Mouse (Mus musculus): ENCODE data around the gene Lzts3. TPM values are rescaled to one million over a fixed set of nuclear protein-coding genes. Genes with fewer than 3 reads are reported as not detected.

The Lzts3 gene
- polyA plus RNA-seq, 1 experiment from 2014 or later = 1.5 TPM

GRCm38 (mm10) chr2:130602195-130602594, 40.4 kb downstream of the Lzts3 start:
- 79% methylated on average over 4 of the region's 4 CpGs for WGBS
- Histone ChIP-seq H3K27ac (replicated peaks) (no peak overlapping the region), H3K27me3 (replicated peaks) (no peaks in the 10 kb centered on the region), H3K36me3 (peaks cover 70% of the 10 kb centered on the region), H3K9ac (no peak overlapping the region), H3K4me3 (no peak overlapping the region), H3K9me3 (no peaks in the 10 kb centered on the region), H3K4me1 (no peaks in the 10 kb centered on the region), H3K4me2 (no peak overlapping the region)
- ATAC-seq (ENCODE audit: extremely low read depth, insufficient number of reproducible peaks, low FRiP score, low TSS enrichment) = no peak

- H3K4me2 ChIP-seq = no peak overlapping the region
- no peak overlapping the region for H3K9ac ChIP-seq
- H3K9me3 ChIP-seq = no peaks in the 10 kb centered on the region
- 67% methylated on average over 3 of the region's 3 CpGs for WGBS
- H3K27me3 ChIP-seq (replicated peaks) = no peaks in the 10 kb centered on the region
- H3K4me3 ChIP-seq = no peak overlapping the region
- peaks cover 5% of the 10 kb centered on the region; the same call in 1 of the 2 replicates for H3K4me1 ChIP-seq
- no peak for ATAC-seq (ENCODE audit: extremely low read depth, insufficient number of reproducible peaks, low FRiP score, low TSS enrichment)
- peaks cover 88% of the 10 kb centered on the region for H3K36me3 ChIP-seq
- H3K27ac ChIP-seq (replicated peaks) = no peak overlapping the region
Observed at GRCm38 (mm10) chr2:130598399-130598798, 44.2 kb downstream of the Lzts3 start.

GRCm38 (mm10) chr2:130597601-130598010, 45.0 kb downstream of the Lzts3 start:
- Histone ChIP-seq H3K4me3 (no peak overlapping the region), H3K9me3 (no peaks in the 10 kb centered on the region), H3K4me1 (peaks cover 5% of the 10 kb centered on the region; the same call in 1 of the 2 replicates), H3K27me3 (replicated peaks) (no peaks in the 10 kb centered on the region), H3K9ac (no peak overlapping the region), H3K27ac (replicated peaks) (no peak overlapping the region), H3K4me2 (no peak overlapping the region), H3K36me3 (peaks cover 82% of the 10 kb centered on the region)
- 15% methylated on average over 1 of the region's 1 CpGs for WGBS
- ATAC-seq (ENCODE audit: extremely low read depth, insufficient number of reproducible peaks, low FRiP score, low TSS enrichment) = no peak

DNA sequence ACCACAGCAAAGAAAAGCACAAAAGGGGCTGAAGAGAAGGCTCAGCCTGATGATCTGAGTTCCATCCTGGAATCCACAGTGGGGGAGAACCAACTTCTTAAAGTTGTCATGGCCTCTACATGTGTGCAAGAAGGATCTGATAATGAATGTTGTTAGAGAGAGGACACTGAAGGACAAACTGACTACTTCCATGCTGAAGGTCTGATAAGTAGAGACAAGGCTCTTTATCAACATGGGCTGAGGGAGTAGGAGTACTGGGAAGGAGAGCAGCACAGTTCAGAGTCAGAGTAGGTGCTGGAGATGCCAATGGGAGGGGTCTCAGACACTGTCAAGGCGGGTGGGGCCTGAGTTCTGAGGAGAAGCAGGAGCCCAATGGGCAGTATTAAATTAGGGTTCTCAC, 47.0 kb downstream of the Lzts3 start:
- H3K27ac ChIP-seq (replicated peaks) = no peak overlapping the region
- no peak overlapping the region for H3K4me3 ChIP-seq
- no peak for ATAC-seq (ENCODE audit: extremely low read depth, insufficient number of reproducible peaks, low FRiP score, low TSS enrichment)
- no peak overlapping the region for H3K9ac ChIP-seq
- no peak overlapping the region for H3K4me2 ChIP-seq
- H3K36me3 ChIP-seq = peaks cover 77% of the 10 kb centered on the region
- no peaks in the 10 kb centered on the region for H3K9me3 ChIP-seq
- WGBS = 67% methylated on average over 1 of the region's 1 CpGs
- no peaks in the 10 kb centered on the region for H3K27me3 ChIP-seq (replicated peaks)
- H3K4me1 ChIP-seq = peaks cover 5% of the 10 kb centered on the region; the same call in 1 of the 2 replicates

DNA sequence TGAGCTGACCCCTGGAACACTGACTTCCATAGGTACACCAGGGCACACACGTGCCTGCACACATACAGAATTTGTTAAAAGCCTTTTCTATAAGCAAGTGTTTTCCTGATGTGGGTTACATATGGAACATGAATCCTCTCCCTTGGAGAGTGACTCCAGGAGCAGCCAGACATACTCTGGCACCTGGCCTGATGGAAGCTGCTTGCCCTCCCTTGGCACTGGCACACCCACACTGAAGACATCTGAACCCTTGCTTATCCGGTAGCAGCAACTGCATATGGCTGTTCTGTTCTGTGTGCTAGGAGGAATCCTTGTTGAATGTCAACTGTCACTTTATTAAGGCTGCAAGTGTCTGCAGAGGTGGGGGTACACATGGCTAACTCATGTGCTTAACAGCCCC, 51.6 kb downstream of the Lzts3 start:
- Histone ChIP-seq H3K9ac (no peak overlapping the region), H3K4me2 (no peak overlapping the region), H3K27me3 (replicated peaks) (no peaks in the 10 kb centered on the region), H3K4me3 (no peak overlapping the region), H3K27ac (replicated peaks) (no peak overlapping the region), H3K36me3 (peaks cover 41% of the 10 kb centered on the region), H3K4me1 (peaks cover 9% of the 10 kb centered on the region), H3K9me3 (no peaks in the 10 kb centered on the region)
- 84% methylated on average over 2 of the region's 2 CpGs for WGBS
- no peak for ATAC-seq (ENCODE audit: extremely low read depth, insufficient number of reproducible peaks, low FRiP score, low TSS enrichment)

DNA sequence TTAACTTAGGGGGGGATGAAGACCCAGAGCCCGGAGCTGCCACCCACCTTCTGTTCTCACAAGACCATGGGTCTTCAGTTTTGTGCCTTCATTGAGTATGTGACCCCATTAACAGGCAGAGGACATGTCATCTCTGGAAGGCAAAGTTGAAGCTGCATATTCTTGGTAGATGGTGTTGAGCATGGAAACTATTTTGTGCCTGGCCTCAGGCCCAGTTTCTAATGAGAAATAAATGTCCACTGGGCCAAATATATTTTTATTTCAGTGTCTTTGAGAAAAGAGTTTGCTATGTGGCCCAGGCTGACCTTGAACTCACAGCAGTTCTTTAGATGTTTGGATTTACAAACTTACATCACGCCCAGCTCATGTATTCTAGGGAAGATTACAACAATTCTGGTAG, 52.8 kb downstream of the Lzts3 start:
- H3K27ac ChIP-seq (replicated peaks) = no peak overlapping the region
- no peak overlapping the region for H3K9ac ChIP-seq
- no peak overlapping the region for H3K4me2 ChIP-seq
- H3K9me3 ChIP-seq = no peaks in the 10 kb centered on the region
- H3K36me3 ChIP-seq = peaks cover 29% of the 10 kb centered on the region
- peaks cover 4% of the 10 kb centered on the region; the same call in 1 of the 2 replicates for H3K4me1 ChIP-seq
- H3K27me3 ChIP-seq (replicated peaks) = peaks cover 3% of the 10 kb centered on the region; the same call in 1 of the 2 replicates
- no peak overlapping the region for H3K4me3 ChIP-seq
- no peak for ATAC-seq (ENCODE audit: extremely low read depth, insufficient number of reproducible peaks, low FRiP score, low TSS enrichment)
- WGBS = 88% methylated on average over 2 of the region's 2 CpGs

GRCm38 (mm10) chr2:130589157-130589556, 53.4 kb downstream of the Lzts3 start:
- peaks cover 24% of the 10 kb centered on the region for H3K36me3 ChIP-seq
- no peak for ATAC-seq (ENCODE audit: extremely low read depth, insufficient number of reproducible peaks, low FRiP score, low TSS enrichment)
- peaks cover 4% of the 10 kb centered on the region; the same call in 1 of the 2 replicates for H3K27me3 ChIP-seq (replicated peaks)
- H3K4me1 ChIP-seq = peaks cover 4% of the 10 kb centered on the region; the same call in 1 of the 2 replicates
- 66% methylated on average over 4 of the region's 4 CpGs for WGBS
- no peak overlapping the region for H3K4me2 ChIP-seq
- no peak overlapping the region for H3K27ac ChIP-seq (replicated peaks)
- no peaks in the 10 kb centered on the region for H3K9me3 ChIP-seq
- no peak overlapping the region for H3K4me3 ChIP-seq
- H3K9ac ChIP-seq = no peak overlapping the region

- Histone ChIP-seq H3K27me3 (replicated peaks) (peaks cover 10% of the 10 kb centered on the region), H3K4me3 (no peak overlapping the region), H3K36me3 (peaks cover 20% of the 10 kb centered on the region), H3K27ac (replicated peaks) (no peak overlapping the region), H3K4me2 (no peak overlapping the region), H3K9me3 (no peaks in the 10 kb centered on the region), H3K4me1 (peaks cover 12% of the 10 kb centered on the region; the same call in 1 of the 2 replicates), H3K9ac (no peak overlapping the region)
- 44% methylated on average over 2 of the region's 2 CpGs for WGBS
- ATAC-seq (ENCODE audit: extremely low read depth, insufficient number of reproducible peaks, low FRiP score, low TSS enrichment) = no peak
Observed at GRCm38 (mm10) chr2:130588373-130588772, 54.2 kb downstream of the Lzts3 start.

GRCm38 (mm10) chr2:130586016-130586415, 56.6 kb downstream of the Lzts3 start:
- no peak overlapping the region for H3K9ac ChIP-seq
- peaks cover 34% of the 10 kb centered on the region for H3K27me3 ChIP-seq (replicated peaks)
- no peak overlapping the region for H3K4me3 ChIP-seq
- peaks cover 10% of the 10 kb centered on the region for H3K36me3 ChIP-seq
- no peaks in the 10 kb centered on the region for H3K9me3 ChIP-seq
- ATAC-seq (ENCODE audit: extremely low read depth, insufficient number of reproducible peaks, low FRiP score, low TSS enrichment) = no peak
- peaks cover 28% of the 10 kb centered on the region for H3K4me1 ChIP-seq
- H3K27ac ChIP-seq (replicated peaks) = no peak overlapping the region
- WGBS = 77% methylated on average over 6 of the region's 6 CpGs
- no peak overlapping the region for H3K4me2 ChIP-seq

GRCm38 (mm10) chr2:130583902-130584560, 58.6 kb downstream of the Lzts3 start:
- H3K36me3 ChIP-seq = no peaks in the 10 kb centered on the region
- H3K27me3 ChIP-seq (replicated peaks) = peaks cover 53% of the 10 kb centered on the region
- no peak overlapping the region for H3K4me2 ChIP-seq
- ATAC-seq (ENCODE audit: extremely low read depth, insufficient number of reproducible peaks, low FRiP score, low TSS enrichment) = no peak
- H3K4me1 ChIP-seq = peaks cover 43% of the 10 kb centered on the region
- 58% methylated on average over 10 of the region's 10 CpGs for WGBS
- no peak overlapping the region for H3K27ac ChIP-seq (replicated peaks)
- H3K4me3 ChIP-seq = no peak overlapping the region
- no peak overlapping the region for H3K9ac ChIP-seq
- no peaks in the 10 kb centered on the region for H3K9me3 ChIP-seq
